Mouse (Mus musculus) liver, adult (tissue): ENCODE measurements around the gene Tnfrsf13b.
A peak's percentile ranks its signal among the peaks of the same experiment; 100 is the strongest.

Experiments used
- GATA4 ChIP-seq: IDR thresholded peaks from 2 replicates; pipeline ENCODE4 v1.6.1; 2014; ENCODE audit warnings: mild to moderate bottlenecking, low read length; ENCODE audit not compliant: insufficient replicate concordance

Tnfrsf13b gene

GRCm38 (mm10) chr11:61146645-61147299 is 20.2 kb downstream of the Tnfrsf13b start:
- no peak for TF ChIP-seq GATA4

- TF ChIP-seq GATA4 = no peak
Measured at GRCm38 (mm10) chr11:61147300-61147683, 20.7 kb downstream of the Tnfrsf13b start.

DNA sequence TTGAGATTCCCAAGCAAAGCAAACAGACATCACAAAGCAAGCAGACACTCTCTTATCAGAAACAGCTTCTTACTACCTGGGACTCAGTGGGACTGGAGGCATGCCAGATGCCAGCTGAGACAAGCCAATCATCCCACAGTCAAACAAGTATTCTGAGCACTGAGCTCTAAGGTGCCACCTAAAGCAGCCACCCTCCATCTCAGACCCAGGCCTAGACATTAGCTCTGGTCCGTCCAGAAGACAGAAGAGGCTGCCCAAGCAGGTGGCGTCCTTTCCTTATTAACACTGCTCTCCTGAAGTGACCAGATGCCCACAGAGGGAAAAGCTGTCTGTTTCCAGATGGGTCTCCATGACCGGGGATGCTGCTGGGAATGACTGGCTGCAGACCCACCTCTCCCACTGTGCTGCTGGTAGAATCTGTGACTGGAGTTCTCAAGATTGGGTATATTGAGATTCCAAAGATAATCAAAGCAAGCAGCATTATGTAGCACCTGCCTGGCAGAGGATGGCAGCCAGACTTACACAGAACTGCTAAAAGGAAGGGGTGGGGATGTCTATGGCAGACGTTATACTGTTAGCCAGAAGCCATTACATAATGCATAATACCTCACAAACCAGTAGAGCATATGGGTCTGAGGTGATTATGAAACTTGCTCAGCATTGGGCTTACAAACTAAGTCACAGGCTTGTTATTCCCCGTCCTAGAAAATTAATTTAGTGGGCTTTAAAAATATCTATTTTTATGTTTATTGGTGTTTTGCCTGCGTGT is 23.9 kb downstream of the Tnfrsf13b start:
- no peak for TF ChIP-seq GATA4

- TF ChIP-seq GATA4 = no peak
Measured at GRCm38 (mm10) chr11:61155727-61156126, 29.2 kb downstream of the Tnfrsf13b start.

DNA sequence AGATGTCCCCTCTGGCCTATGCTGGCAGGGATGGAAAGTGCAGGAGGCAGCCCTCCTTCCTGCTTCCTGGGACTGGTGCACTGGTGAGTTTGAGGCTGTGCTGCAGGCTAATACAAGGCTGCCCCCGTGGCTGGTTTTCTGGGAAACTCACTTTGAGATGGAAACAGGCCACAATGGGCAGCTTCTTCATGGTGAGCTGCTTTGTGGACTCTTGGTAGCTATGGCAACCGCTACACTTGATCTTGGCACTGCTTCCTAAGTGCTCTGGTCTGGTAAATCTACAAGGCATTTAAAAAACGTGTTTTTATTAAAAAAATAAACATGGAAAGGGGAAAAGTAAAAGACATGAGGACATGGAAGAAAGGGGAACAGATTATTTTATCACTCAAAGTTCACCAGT is 31.6 kb downstream of the Tnfrsf13b start:
- no peak for TF ChIP-seq GATA4

DNA sequence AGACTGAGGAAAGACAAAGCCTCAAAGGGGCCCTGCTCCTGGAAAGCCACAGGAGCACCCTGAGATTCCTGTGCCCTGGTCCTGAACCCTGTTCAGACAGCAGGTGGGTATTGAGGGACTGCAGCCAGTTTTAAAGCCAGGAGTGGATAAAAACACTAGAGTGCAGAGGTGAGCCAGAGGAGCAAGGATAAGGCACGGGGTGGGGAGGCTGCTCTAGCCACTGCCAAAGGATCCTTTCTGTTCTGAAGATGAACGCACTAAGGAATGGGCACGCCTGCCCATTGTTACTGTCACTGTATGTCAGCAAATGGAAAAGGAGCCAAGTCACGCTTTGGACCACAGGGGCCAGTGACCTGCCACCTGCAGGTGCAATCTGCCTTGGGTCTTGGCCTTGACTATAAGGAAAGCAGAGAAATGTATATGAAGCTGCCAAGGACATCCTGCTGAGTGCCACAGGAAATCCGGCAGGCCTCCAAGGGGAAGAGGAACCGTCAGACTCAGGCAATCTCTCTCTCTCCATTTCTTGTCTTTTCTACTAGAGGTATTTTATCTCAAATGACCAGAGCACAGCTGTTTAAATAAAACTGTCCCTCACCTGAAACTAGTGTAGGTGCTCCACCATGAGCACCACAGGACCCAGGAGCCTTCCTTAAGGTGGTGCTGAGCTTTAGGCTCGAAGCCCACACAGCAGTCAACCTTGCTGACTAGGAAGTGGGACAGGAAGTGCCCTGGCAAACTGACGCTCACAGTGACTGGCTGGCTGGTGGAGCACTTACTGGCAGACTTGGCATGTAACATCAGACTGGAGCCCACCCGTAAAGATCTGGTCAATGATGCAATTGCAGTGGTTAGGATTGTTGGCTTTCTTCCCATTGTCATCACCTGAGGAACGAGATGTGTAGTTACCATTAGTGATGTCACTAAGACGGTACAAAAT is 33.5 kb downstream of the Tnfrsf13b start:
- TF ChIP-seq GATA4 = no peak

DNA sequence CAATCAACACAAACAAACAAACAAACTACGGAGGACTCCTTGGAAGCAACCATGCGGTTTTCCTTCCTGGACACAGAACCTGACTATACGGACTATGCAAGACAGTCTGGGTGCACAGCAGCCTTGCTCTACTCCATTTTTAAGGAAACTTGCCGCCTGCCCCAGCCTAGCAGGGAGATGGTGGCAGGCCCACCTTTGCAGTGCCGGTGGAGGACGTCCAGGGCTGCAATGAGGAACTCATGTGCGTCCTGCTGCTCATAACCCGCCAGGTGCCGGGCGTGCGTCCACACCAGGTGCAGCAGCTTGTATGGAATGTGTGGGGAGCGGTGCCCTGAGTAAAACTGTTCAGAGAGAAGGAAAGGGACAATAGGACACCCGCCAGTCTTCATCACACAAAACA is 34.6 kb downstream of the Tnfrsf13b start:
- no peak for TF ChIP-seq GATA4

DNA sequence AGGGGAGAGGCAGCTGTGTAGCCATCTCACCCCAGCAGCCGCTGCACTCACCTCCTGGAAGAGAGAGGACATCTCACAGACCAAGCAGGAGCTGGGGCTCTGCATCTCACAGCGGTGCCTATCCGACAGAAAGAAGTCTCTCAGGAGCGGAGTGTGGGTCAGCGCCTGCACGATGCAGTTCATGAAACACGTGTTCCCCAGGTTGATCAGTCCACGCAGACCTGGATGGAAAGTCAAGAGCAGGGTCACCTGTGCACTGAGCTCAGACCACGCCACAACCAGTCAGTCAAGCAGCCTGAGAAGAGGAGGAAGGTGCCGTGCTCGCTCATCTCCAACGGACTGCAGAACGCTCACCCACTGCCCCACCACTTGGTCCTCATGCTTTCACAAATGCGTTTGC is 36.2 kb downstream of the Tnfrsf13b start:
- TF ChIP-seq GATA4 = no peak

DNA sequence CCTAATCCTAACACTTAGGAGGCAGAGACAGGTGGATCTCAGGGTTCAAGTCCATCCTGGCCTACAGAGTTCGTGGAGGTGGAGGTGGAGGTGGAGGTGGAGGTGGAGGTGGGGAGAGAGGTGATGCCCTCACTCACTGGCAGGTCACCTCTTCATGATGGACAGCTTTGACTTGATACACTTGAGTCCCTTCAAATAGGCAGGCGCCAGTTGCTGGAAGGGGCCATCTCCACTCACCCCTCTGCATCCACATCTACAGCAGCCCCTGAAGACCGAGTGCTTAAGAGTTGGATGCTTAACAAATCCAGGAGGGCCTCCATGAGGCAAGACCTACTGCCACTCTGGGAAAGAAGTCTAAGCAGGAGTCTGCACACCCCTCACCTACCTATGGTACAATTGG is 36.8 kb downstream of the Tnfrsf13b start:
- TF ChIP-seq GATA4 = no peak

GRCm38 (mm10) chr11:61164366-61164765 is 37.8 kb downstream of the Tnfrsf13b start:
- TF ChIP-seq GATA4 = no peak

DNA sequence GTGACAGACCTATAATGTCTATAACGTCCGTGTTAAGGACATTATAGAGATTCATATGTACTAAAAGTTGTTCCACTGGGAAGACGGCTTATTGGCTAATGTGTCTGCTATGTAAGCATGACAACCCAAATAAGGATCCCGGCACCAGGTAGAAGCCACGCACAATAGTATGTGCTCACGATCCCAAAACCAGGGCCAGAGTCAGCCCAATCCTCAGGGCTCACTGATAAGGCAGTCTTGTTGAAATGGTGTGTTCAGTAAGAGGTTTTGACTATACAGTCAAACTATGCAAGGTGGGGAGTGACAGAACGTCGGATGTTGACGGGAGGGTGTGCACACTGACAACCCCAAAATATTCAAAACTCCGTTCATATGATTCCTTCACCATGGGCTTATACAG is 38.3 kb downstream of the Tnfrsf13b start:
- no peak for TF ChIP-seq GATA4

- TF ChIP-seq GATA4 = no peak
Measured at GRCm38 (mm10) chr11:61170184-61170583, 43.6 kb downstream of the Tnfrsf13b start.

GRCm38 (mm10) chr11:61174291-61174820 is 47.8 kb downstream of the Tnfrsf13b start:
- TF ChIP-seq GATA4 = no peak

DNA sequence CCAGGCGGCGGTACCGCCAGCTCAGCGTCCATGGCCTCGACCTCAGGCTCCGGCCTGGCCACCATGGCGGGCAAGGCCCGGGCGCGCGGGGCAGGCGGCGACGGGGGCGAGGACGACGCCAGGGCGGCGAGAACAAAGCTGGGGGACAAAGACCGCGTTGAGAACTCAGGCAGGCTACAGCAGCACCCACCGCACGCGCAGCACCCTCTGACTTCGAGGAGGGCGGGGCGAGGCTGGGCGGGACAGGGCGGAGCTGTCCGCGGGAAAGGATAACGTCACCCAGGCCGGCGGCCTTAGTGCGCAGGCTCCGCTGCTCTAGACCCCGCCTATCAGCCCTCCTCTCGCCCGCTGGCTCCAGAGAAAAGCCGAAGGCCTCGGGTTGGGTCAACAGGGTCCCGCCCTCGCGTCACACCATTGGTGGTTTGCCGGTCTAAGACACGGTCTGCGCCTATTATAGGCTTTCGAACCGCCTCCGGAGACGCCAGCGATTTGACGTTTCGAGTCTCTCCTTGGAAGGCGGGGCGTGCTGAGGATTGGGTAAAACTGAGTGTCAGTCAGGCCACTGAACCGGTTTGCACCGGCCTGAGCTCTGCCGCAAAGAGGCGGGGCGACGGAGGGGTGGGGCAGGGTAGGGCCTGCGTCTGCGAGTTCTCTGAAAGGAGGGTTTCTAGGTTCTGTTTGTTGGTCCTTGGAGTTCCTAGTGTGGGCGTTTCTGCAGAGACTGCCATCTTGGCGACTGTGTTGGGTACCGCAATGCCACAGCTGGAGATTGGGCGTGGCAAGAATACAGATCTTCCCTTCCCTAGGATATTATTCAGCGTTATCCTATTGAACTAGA is 48.5 kb downstream of the Tnfrsf13b start, which contains the start of gene Usp22:
Gene Usp22, minus strand, starts transcription at position 235 of the 838 bp plus-strand sequence.
- TF ChIP-seq GATA4 = peak; percentile 21; the same call in 1 of the 2 replicates

GRCm38 (mm10) chr11:61175778-61176177 is 49.2 kb downstream of the Tnfrsf13b start:
- no peak for TF ChIP-seq GATA4

DNA sequence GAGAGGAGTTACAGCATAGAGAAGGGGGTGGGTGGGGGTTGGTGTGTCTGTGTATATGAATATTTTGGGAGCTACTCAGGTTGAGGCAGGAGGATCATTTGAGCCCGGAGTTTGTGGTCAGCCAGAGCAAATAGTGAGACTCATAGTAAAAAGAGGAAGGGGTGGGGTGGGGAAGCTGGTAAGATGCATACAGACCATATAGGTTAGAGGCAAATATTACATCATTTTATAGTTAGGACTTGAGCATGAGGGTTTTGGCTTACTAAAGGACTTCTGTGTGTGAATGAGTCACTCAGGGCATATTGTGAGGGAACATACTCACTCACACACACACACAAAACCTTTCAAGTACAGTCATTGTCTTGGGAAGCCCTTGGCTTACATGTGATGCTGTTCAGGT is 49.8 kb downstream of the Tnfrsf13b start:
- no peak for TF ChIP-seq GATA4
